Mouse (Mus musculus): Measurements from ENCODE around the gene Pold1.

DNA sequence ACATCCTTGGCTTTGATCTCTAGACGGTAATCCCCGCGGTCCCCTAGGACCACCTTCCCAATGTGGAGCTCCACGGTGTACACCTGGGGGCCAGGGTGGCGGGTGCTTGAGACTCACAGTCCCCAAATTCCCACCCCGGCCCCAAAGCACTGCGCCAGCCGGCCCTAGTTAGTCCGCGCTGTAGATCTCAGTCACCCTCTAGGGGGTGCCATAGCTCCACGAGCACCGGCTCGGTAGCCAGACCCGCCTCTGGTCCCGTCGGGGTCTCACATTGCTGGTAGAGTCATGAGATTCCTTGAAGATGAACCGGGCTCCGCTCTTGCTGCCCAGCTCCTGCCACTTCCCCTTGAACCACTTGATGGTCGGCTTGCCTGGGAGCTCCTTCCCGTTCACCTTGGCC, 26.9 kb downstream of the Pold1 start:
- TF ChIP-seq CTCF (IDR thresholded peaks at IDR 0.05; ENCODE audit: low read depth) (peak; percentile 67), EP300 (IDR thresholded peaks at IDR 0.05; ENCODE audit: low read depth) (no peak)
